Mouse (Mus musculus): Measurements from ENCODE around the gene Fkbp6.
A peak's percentile ranks its signal among the peaks of the same experiment; 100 is the strongest.

Fkbp6 gene

DNA sequence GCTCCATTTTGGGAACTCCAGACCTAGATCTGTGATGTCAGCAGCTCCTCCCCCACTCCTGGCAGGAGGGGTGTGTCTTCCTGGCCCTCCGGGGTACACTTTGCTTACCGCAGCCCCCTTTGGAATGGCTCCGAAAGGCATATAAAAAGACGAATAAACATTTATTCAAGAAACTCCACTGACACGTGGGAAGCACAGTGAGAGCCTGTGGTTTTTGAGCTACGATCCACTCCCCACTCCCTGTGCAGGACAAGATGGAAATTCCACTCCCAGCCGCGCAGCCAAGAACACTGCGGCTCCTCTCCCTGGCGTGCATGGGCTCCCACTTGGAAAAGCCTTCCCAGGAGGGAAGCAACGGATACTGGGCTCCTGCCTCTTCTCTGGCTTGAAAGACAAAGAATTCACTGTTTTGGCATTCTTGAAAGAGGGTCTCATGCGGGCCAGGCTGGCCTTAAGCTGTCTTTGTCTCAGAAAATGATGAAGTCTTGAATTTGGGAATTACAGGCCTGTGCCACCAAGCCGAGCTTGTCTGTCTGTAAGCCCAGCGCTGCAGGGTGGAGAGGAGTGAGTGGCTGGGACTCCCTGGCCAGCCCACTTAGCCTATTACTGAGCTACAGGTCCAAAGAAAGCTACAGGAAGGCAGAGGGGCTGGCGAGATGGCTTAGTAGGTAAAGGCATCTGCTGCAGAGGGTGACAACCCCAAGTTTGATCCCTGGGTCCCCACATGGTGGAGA, 75.0 kb downstream of the Fkbp6 start:
- no peak for DNase-seq (ENCODE audit: low spot score in 2 of 2)

DNA sequence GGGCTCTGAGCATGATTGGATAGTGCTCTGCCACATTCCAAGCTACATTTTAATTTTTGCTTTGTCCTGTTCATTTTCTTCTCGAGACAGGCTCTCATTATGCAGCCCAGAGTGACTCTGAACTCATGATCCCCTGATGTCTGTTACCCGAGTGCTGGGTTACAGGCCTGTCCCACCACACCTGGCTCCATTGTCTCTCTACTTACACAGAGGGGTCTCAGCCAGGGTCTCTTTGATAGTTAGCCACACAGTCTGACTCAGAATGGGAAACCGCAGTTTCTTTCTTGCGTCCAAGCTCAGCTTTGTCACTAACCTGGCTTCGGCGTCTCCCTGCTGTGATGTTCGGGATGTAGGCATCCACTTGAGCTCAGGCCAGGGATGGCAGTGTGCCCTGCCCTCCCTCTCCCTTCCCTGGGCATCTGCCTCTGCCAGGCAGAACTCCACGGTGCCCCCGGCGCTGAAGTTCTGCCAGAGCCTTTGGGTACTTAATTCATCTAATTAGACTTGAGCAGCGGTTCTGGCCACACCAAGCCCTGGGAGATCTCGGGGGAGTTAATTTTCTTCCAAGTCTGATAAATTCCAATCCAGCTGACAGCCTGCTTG, 78.2 kb downstream of the Fkbp6 start:
- no peak for DNase-seq (ENCODE audit: low spot score in 2 of 2)

- DNase-seq (ENCODE audit: low spot score in 2 of 2), result no peak
Observed at GRCm38 (mm10) chr5:135270361-135270760, 79.5 kb downstream of the Fkbp6 start.

GRCm38 (mm10) chr5:135269451-135269850, 80.4 kb downstream of the Fkbp6 start:
- DNase-seq (ENCODE audit: low spot score in 2 of 2), result no peak

DNA sequence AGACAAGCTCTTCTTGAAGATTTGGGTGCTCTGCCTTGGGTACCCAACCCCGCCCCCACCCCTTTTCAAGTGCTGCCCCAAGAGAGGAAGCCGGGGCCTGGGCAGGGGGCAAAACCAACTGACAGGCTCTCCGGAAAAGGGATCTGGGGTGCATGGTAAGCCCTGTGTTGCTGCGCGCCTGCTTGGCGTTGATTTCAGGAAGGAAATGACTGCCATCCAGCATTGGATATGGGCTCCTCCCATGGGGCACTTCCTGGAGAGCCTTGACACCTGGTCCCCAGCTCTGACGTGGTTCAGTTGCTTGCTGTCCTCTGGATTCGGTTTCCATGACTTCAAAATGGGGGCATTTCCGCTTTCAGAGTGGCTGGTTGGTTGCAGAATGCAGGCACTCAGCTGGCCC, 85.3 kb downstream of the Fkbp6 start:
- no peak for DNase-seq (ENCODE audit: low spot score in 2 of 2)

DNA sequence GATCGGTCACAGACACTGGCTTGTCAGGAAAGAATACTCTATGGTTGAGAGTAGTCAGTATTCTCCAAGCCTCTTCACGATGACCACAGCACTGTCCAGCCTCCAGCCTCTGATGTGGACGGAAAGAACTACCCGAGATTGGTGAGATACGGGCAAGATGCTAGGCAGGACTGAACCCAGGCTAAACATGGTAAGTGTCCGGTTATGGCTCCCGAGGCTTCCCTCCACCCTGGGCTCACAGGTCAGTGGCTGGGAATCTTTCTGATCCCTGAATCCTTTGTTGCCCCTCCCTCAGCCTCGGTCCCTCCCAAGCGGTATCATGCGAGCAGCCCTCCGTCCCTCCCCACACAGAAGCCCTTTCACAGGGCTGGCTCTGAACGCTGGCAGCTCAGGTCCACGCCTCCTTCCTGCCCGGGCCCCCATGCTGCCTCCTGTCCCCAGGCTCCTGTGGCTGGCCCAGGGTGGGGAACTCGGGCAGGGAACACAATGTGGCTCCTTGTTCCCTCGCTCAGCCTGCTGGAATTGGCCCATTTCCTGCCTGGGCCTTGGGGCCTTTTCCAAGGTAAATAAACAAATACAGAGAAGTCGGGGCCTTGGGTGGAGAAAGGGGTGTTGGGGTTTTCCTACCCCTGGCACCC, 85.9 kb downstream of the Fkbp6 start:
- DNase-seq (ENCODE audit: low spot score in 2 of 2), result no peak

DNA sequence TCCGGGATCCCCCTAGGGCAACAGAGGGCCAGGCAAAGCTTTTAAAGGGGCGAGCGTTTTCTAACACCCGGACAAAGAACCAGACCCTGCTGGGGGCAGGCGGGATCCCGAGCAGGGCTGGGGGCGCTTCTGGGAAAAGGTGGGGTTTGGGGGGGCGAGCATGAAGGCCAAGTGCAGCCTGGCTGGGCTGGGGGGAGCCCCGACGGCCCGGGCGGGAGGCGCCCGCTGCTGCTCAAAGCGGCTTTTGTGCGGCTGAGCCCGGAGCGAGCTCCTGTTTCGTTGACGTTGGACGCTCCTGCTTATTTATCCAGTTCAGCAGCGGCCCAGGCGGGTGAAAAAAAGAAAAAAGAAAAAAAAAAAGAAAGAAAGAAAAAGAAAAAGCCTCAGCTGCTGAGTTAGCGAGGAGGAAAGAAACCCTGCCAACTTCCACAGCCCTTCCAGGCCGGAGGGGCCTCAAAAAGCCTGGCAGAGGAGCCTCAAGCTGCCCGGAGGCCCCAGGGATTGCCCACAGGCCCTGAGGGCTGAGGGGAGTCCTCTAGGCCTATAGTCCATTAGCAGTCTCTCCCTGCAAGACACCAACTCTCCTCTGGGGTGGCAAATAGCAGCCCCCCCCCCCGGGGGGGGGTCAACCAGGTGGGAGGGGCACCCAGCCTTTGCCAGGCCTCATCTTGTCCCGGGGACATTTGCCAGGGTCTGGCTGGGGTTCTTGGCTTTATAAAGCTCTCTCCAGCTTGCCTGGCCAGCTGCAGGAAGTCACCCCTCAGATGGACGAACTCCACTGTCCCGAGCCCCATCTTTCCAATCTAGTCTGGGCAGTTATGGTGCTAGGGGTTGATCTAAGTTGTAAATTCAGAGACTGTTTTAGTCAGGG, 91.3 kb downstream of the Fkbp6 start:
- DNase-seq (ENCODE audit: low spot score in 2 of 2), result no peak

DNA sequence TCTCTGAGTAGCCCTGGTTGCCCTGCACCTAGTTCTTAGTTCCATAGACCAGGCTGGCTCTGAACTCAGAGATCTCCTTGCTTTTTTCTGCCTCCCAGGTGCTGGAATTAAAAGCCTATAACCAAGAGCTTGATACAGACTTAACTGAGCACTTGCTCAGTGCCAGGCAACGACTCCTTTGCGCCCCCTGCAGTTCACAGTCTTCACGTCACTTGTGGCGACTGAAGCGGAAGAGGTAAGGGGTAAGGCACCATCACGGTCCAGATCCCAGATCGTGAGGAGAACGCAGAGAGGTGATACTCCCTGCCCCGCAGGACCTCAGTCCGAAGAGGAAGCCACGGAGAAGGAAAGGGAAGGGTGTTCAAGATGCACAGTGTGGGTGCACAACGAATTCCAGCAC, 92.3 kb downstream of the Fkbp6 start:
- no peak for DNase-seq (ENCODE audit: low spot score in 2 of 2)

DNA sequence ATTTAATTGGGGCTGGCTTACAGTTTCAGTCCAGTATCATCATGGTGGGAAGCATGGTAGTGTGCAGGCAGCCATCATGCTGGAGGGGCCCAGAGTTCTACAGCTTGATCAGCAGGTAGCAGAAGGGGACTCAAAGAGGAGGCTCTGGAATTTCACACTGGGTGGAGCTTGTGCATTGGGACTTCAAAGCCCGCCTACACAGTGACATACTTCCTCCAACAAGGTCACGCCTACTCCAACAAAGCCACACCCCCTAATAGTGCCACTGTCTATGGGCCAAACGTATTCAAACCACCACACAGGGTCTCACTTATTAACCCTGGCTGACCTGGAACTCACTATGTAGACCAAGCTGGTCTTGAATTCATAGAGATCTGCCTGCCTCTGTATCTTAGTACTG, 93.7 kb downstream of the Fkbp6 start:
- DNase-seq (ENCODE audit: low spot score in 2 of 2), result no peak

DNA sequence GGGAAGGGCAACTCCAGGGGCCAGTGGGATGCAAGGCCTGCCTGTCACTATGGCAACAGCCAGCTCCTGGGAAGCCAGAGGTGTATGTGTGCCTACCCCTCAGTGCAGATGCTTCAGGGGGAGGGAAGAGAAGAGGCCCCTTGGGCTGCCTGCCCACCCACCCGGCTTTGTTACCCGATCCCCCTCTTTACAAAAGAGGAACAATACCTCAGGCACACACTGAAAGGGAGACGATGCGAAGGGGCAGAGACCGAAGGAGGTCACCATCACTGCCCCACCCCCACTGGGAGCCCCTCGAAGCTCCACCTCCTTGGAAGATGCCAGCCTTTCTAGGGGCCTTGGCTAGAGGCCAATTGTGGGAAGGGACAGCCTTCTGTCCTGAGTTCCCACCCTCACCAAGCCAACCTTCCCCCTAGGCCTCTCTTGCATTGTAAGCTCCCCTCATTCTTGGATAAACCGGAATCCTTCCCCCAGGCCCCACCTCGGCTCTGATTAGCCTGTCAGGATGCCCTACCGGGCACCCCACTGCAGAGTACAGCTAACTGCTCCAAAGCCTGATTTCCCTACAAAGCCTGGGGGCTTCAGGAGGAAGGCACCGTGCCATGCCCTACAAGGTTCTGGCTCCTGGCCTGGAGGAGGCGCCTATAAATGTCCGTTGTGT, 96.0 kb downstream of the Fkbp6 start:
- DNase-seq (ENCODE audit: low spot score in 2 of 2), result no peak

GRCm38 (mm10) chr5:135251079-135251454, 98.8 kb downstream of the Fkbp6 start, which contains the start of gene Fzd9:
TSS of gene Fzd9 (minus strand) at chr5:135251230.
- DNase-seq (ENCODE audit: low spot score in 2 of 2), result peak; percentile 49 to 79

DNA sequence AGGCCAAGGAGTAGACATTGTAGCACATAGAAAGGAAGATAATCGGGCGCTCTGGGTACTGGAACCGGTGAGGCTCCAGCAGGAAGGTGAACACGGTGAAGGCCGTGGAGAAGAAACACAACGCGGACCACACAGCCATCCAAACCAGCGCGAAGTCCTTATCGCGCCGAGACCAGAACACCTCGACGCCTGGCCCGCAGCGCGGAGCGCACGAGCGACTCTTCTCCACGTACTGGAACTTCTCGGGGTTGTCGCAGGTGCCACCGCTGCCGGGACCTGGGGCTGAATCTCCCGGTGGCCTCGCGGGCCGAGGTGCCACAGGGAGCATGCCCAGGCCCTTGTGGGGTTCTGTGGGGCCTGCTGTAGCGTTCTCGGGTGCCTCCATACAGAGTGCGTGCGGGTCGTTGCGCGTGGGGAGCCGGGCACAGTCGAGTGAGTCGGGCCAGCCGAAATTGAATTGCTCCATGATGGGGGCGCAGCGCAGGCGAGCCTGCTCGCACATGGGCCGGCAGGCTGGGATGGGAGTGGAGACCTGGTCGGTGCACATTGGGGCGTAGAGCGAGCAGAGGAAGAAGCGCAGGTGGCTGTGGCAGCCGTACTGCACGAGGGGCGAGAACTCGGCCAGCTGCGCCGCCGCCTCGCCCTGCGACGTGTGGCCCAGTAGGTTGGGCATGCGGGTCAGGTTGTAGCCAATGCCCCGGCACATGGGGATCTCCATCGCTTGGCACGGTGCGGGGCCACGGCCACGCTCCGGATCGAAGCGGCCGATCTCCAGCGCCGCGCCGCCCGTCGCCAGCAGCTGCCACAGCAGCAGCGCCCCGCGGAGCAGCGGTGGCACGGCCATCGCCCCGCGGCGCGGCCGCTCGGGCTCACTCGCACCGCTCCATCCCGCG, 99.4 kb downstream of the Fkbp6 start:
- peak in 1 of 2 experiments; percentile 7 for DNase-seq (ENCODE audit: low spot score in 2 of 2)

GRCm38 (mm10) chr5:135248956-135249676, 100.7 kb downstream of the Fkbp6 start:
- no peak for DNase-seq (ENCODE audit: low spot score in 2 of 2)

- no peak for DNase-seq (ENCODE audit: low spot score in 2 of 2)
Observed at GRCm38 (mm10) chr5:135247337-135247736, 102.5 kb downstream of the Fkbp6 start.

- no peak for DNase-seq (ENCODE audit: low spot score in 2 of 2)
Observed at GRCm38 (mm10) chr5:135246531-135246930, 103.3 kb downstream of the Fkbp6 start.

GRCm38 (mm10) chr5:135243166-135243565, 106.7 kb downstream of the Fkbp6 start:
- no peak for DNase-seq (ENCODE audit: low spot score in 2 of 2)

DNA sequence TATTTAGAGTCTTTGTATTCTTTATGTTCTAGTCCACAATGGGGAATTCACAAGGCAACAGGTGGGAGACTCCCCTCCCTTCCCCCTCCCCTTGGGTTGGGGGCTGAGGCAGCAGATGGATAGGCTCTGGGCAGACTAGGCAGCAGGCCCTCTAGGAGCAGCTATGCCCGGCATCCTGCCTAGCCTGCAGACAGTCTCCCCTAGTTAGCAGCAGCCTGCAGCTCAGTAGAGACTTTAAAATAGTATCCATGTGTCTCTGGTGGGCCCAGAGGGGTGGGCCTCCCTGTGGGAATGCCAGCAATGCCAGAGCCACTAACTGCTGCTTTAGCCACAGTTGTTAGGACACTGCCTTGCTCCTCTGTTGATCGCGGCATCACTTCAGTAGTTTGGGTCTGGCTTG, 107.2 kb downstream of the Fkbp6 start:
- DNase-seq (ENCODE audit: low spot score in 2 of 2), result no peak

DNA sequence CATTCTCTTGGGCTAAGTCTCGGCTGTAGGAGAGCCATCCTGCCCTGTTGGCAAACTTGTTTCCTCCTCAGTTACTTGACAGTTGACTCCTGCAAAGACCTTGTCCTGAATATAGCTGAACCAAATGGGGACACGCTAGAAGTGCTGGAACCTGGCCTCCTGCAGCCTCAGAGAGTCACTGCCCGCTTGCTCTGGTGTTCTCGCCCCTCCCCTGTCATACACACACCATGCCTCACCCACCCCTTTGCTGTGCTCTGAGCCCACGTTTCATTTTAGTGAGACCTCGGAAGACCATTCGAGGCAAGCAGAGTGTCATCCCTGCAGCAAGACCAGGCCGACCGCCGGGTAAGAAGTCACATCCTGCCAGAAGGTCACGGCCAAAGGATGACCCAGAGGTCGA, 107.7 kb downstream of the Fkbp6 start:
- no peak for DNase-seq (ENCODE audit: low spot score in 2 of 2)
